Mouse (Mus musculus): ENCODE data around the gene Rnf38. TPM values are rescaled to one million over a fixed set of nuclear protein-coding genes. Genes with fewer than 3 reads are reported as not detected.
A peak's percentile ranks its signal among the peaks of the same experiment; 100 is the strongest.

Rnf38 gene
- 26.1 TPM for polyA plus RNA-seq (2021)

DNA sequence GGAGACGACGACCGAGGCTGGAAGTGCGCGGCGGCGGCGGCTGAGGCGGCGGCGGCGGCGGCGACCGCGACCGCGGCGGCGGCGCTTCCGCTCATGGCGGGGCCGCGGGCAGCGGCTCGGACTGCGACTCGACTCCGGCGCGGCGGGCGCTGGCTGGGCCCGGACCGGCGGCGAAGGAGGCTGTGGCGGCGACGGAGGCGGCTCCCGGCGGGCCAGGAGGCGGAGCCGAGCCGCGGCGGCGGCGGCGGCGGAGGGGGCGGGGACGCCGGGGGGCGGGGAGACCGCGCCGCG lies at the start of gene Rnf38:
Rnf38 (minus strand) TSS at position 77 of the 291 bp plus-strand sequence.
- TF ChIP-seq CTCF (IDR thresholded peaks at IDR 0.05): no peak
- ChIA-PET POLR2A (interaction anchor here (1.1 to 1.3 kb wide), 2 partner anchors 11 to 35 kb away, joined by 3 to 4 read pairs; no protein-coding TSS in a partner anchor), CTCF (no interaction called here)
- H3K27me3 ChIP-seq: no peaks in the 10 kb centered on the region
- in situ Hi-C loops (cut with MboI; ENCODE audit: low pct_unique_long_range_greater_than_20kb): no loop called here
- peak; percentile 15 for ATAC-seq
- DNase-seq (ENCODE audit: low read depth, low spot score): no peak

DNA sequence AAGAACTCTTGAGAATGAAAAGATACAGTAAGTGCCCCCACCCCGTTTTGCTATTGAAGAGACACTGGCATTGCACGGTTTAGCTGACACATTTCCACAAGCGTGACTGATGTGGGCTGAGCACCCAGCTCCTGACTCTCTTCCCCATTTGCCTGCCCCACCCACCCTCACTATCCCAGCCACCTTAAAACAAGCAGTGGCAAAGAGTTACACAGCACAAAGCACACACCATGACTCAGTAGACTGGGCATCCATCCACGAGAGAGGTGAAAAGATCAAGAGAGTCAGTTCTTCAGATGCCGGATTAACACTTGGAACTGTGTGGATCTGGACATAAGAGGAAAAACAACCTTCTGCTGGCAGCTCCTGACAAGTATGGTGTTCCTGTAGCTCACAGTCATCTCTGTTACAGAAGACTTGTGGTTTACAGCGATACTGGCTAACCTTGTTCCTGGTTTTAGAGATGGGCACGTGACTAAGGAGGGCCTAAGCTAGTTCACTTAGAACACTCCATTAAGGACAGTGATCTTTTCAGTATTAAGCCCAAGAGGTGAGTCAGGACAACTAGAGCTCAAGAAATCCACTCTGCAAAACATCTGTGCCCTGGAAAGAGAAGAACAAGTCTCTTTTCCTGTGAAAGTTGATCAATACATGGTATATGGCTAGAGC lies 48.1 kb upstream of the Rnf38 start:
- CTCF ChIA-PET: interaction anchor here (1.0 kb wide), 1 partner anchor 15 kb away, joined by 3 read pairs; no protein-coding TSS in a partner anchor
- ATAC-seq: peak; percentile 79
- DNase-seq (ENCODE audit: low read depth, low spot score): peak; percentile 77
- H3K27me3 ChIP-seq: no peaks in the 10 kb centered on the region
- in situ Hi-C loops (cut with MboI; ENCODE audit: low pct_unique_long_range_greater_than_20kb): no loop called here
- TF ChIP-seq CTCF (IDR thresholded peaks at IDR 0.05): no peak
- POLR2A ChIA-PET: no interaction called here

- ChIA-PET CTCF (no interaction called here), POLR2A (interaction anchor here (0.7 kb wide), 1 partner anchor 709 kb away, joined by 3 read pairs; no protein-coding TSS in a partner anchor)
- DNase-seq (ENCODE audit: low read depth, low spot score): no peak
- in situ Hi-C loops (cut with MboI; ENCODE audit: low pct_unique_long_range_greater_than_20kb): no loop called here
- no peak for TF ChIP-seq CTCF (IDR thresholded peaks at IDR 0.05)
- no peaks in the 10 kb centered on the region for H3K27me3 ChIP-seq
- ATAC-seq: no peak
These were observed 37.5 kb upstream of the Rnf38 start for GRCm38 (mm10) chr4:44271134-44271533.

DNA sequence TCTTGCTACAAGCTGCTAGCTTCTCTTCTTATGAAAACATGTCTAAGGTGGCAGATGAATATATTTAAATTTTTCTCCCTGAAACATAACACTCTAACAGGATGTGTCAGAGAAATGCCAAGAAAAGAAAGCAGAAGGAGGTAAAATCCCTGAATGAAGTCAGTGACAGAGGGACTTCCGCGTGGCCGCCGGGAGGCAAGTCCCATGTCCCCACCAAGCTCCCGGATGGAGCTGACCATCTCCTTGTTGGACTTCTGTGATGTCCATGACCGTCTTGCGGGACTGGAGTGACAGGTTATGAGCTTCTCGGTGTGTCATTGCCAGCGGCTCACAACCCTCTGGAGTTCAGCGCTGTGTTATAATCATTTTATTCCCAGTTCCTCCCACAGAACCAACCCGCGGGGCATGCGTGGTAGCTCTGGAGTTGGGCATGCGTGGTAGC lies 35.8 kb upstream of the Rnf38 start:
- no peak for ATAC-seq
- no peak for TF ChIP-seq CTCF (IDR thresholded peaks at IDR 0.05)
- H3K27me3 ChIP-seq: no peaks in the 10 kb centered on the region
- DNase-seq (ENCODE audit: low read depth, low spot score): no peak
- POLR2A ChIA-PET: no interaction called here
- CTCF ChIA-PET: no interaction called here
- in situ Hi-C loops (cut with MboI; ENCODE audit: low pct_unique_long_range_greater_than_20kb): no loop called here

DNA sequence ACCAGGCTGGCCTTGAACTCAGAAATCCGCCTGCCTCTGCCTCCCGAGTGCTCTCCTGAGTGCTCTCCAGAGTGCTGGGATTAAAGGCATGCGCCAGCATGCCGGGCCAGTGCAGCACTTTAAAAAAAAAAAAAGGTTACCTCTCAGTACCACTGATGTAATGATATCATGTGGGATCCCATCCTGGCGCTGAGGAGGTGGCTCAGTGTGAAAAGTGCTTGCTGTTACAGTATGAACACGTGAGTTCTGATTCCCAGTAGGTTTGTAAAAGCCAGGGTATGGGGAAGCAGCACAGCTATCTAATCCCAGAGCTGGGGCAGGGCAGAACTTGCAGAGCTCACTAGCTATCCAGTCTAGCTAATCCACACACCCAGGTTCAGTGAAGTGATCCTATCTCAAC lies 33.8 kb upstream of the Rnf38 start:
- H3K27me3 ChIP-seq: peaks cover 3% of the 10 kb centered on the region
- ChIA-PET CTCF (no interaction called here), POLR2A (no interaction called here)
- TF ChIP-seq CTCF (IDR thresholded peaks at IDR 0.05): no peak
- no peak for DNase-seq (ENCODE audit: low read depth, low spot score)
- in situ Hi-C loops (cut with MboI; ENCODE audit: low pct_unique_long_range_greater_than_20kb): no loop called here
- ATAC-seq: no peak

- DNase-seq (ENCODE audit: low read depth, low spot score): no peak
- in situ Hi-C loops (cut with MboI; ENCODE audit: low pct_unique_long_range_greater_than_20kb): no loop called here
- ATAC-seq: no peak
- peaks cover 8% of the 10 kb centered on the region for H3K27me3 ChIP-seq
- CTCF ChIA-PET: interaction anchor here (1.6 kb wide), 1 partner anchor 17 kb away, joined by 3 read pairs; no protein-coding TSS in a partner anchor
- no peak for TF ChIP-seq CTCF (IDR thresholded peaks at IDR 0.05)
- POLR2A ChIA-PET: interaction anchor here (1.1 kb wide), 1 partner anchor 11 kb away, joined by 3 read pairs; no protein-coding TSS in a partner anchor
These were observed 31.9 kb upstream of the Rnf38 start for GRCm38 (mm10) chr4:44265500-44265899.

- TF ChIP-seq CTCF (IDR thresholded peaks at IDR 0.05): no peak
- in situ Hi-C loops (cut with MboI; ENCODE audit: low pct_unique_long_range_greater_than_20kb): no loop called here
- ChIA-PET POLR2A (no interaction called here), CTCF (no interaction called here)
- ATAC-seq: no peak
- peaks cover 8% of the 10 kb centered on the region for H3K27me3 ChIP-seq
- no peak for DNase-seq (ENCODE audit: low read depth, low spot score)
These were observed 26.7 kb upstream of the Rnf38 start for GRCm38 (mm10) chr4:44260244-44260643.

DNA sequence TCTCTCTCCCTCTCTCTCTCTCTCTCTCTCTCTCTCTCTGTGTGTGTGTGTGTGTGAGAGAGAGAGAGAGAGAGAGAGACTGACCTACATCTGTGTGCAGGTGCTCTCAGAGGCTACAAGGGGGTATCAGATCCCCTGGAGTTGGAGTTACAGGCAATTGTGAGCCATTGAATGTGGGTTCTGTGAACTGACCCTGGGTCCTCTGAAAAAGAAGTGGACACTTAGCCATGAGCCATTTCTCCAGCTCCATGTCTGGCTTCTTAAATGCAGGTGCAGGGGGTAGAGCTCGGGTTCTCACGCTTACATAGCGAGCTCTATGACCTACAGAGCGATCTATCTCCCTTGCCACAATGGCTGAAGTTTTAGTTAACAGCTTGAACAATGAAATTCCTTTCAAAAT lies 25.5 kb upstream of the Rnf38 start:
- CTCF ChIA-PET: no interaction called here
- no peak for ATAC-seq
- DNase-seq (ENCODE audit: low read depth, low spot score): no peak
- POLR2A ChIA-PET: no interaction called here
- in situ Hi-C loops (cut with MboI; ENCODE audit: low pct_unique_long_range_greater_than_20kb): no loop called here
- peaks cover 8% of the 10 kb centered on the region for H3K27me3 ChIP-seq
- no peak for TF ChIP-seq CTCF (IDR thresholded peaks at IDR 0.05)

GRCm38 (mm10) chr4:44254579-44254978 lies 21.0 kb upstream of the Rnf38 start:
- DNase-seq (ENCODE audit: low read depth, low spot score) (no peak), ATAC-seq (no peak)
- TF ChIP-seq CTCF (IDR thresholded peaks at IDR 0.05): no peak
- no peaks in the 10 kb centered on the region for H3K27me3 ChIP-seq
- CTCF ChIA-PET: no interaction called here
- in situ Hi-C loops (cut with MboI; ENCODE audit: low pct_unique_long_range_greater_than_20kb): no loop called here
- POLR2A ChIA-PET: interaction anchor here (0.7 to 1.1 kb wide), 2 partner anchors 10 to 11 kb away, joined by 3 read pairs; no protein-coding TSS in a partner anchor

- CTCF ChIA-PET: no interaction called here
- POLR2A ChIA-PET: no interaction called here
- in situ Hi-C loops (cut with MboI; ENCODE audit: low pct_unique_long_range_greater_than_20kb): no loop called here
- no peak for ATAC-seq
- no peak for DNase-seq (ENCODE audit: low read depth, low spot score)
- TF ChIP-seq CTCF (IDR thresholded peaks at IDR 0.05): no peak
- H3K27me3 ChIP-seq: no peaks in the 10 kb centered on the region
These were observed 19.6 kb upstream of the Rnf38 start for GRCm38 (mm10) chr4:44253191-44253590.

DNA sequence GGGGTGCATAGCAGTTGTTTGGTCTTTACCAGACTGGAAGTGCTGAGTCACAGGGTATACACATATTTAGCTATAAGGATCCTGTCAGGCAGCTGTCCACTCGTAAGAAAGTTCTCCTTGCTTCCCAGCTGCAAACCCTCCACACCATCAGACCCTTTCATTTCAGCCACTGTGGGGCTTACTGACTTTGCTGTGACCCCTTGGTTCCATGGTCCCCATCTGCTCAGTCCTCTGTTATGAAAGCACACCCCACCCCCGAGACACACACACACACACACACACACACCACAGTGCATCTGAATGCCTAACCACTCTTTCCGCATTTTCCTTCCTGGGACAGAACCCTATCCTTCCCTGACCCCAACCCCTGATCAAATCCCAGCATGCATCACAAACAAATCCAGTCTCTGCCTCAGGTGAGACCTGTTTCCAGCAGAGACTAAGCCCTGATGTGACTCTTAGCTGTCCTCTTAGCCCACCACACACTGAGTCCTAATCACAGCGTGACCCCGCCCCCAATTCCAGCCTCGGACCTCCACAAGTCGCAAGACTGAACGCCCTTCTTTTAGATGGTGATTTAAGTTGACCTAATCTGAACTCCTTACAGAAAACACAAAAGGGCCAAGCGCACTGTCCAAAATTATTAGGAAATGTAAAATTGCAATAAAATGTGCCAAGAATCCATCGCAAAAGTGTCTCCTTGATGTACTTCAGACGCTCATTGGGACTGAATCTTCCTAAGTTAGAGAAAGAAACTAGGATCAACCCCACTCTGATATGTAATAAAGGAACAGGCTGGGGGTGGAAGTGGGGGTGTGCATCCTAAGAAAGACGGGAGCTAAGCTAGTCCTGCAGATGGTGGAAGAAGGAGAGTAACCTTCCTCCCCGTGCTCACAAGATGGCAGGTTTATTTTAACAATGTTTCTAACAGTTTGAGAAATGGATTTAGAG lies 18.7 kb upstream of the Rnf38 start:
- ChIA-PET POLR2A (no interaction called here), CTCF (no interaction called here)
- H3K27me3 ChIP-seq: no peaks in the 10 kb centered on the region
- in situ Hi-C loops (cut with MboI; ENCODE audit: low pct_unique_long_range_greater_than_20kb): no loop called here
- no peak for DNase-seq (ENCODE audit: low read depth, low spot score)
- ATAC-seq: no peak
- TF ChIP-seq CTCF (IDR thresholded peaks at IDR 0.05): no peak
